Comparison of ENCODE assay signal across 8 mouse cellular contexts in genomic region chr4:43578376-43579204, GRCm38 (mm10). TPM values are rescaled to one million over a fixed set of nuclear protein-coding genes. Genes with fewer than 3 reads are reported as not detected.
DNase-seq lines count a peak whose midpoint lies in the region; ATAC-seq and TF ChIP-seq lines count a peak whose summit lies in the region.

Gene Rgp1 (plus strand): TSS chr4:43578715.
Gene Gba2 (minus strand): TSS chr4:43578873.

- H3K4me1 ChIP-seq in brown adipose tissue, adult 24 weeks (ENCODE audit: control insufficient read depth, insufficient read depth, insufficient read length, low read length) = peaks cover 6% of the 10 kb centered on the region; the same call in 1 of the 2 replicates
- H3K4me1 ChIP-seq in heart, embryonic 13.5 days = peaks cover 43% of the 10 kb centered on the region
- peaks cover 23% of the 10 kb centered on the region for H3K4me1 ChIP-seq in liver, embryonic 11.5 days (replicated peaks; ENCODE audit: control insufficient read depth, insufficient read depth, low read length)

- TF ChIP-seq POLR2A in myocyte (IDR thresholded peaks at IDR 0.05; ENCODE audit: insufficient read length, low read depth) = peak; percentile 81

- H3K4me3 ChIP-seq in brown adipose tissue, adult 24 weeks (ENCODE audit: insufficient read depth, low read depth, low read length) = peak within 1 kb of the TSS; percentile 85
- peak within 1 kb of the TSS; percentile 90 for H3K4me3 ChIP-seq in heart, embryonic 13.5 days
- H3K4me3 ChIP-seq in liver, embryonic 11.5 days (ENCODE audit: low read depth, low read length) = peak within 1 kb of the TSS; percentile 77
- peak within 1 kb of the TSS; percentile 77 for H3K4me3 ChIP-seq in myocyte

- H3K9ac ChIP-seq in heart, embryonic 13.5 days = peak within 1 kb of the TSS; percentile 95
- peak within 1 kb of the TSS; percentile 84 for H3K9ac ChIP-seq in liver, embryonic 11.5 days (ENCODE audit: low read depth, low read length)

- H3ac ChIP-seq in myocyte (ENCODE audit: control insufficient read depth, insufficient read length) = peak within 1 kb of the TSS; percentile 47

- peaks cover 44% of the 10 kb centered on the region for H3K36me3 ChIP-seq in heart, embryonic 13.5 days
- peaks cover 18% of the 10 kb centered on the region for H3K36me3 ChIP-seq in liver, embryonic 11.5 days (ENCODE audit: control insufficient read depth, insufficient read depth, low read length)
- H3K36me3 ChIP-seq in myocyte (ENCODE audit: control insufficient read depth, insufficient read depth) = peaks cover 13% of the 10 kb centered on the region

- no peaks in the 10 kb centered on the region for H3K9me3 ChIP-seq in heart, embryonic 13.5 days
- no peaks in the 10 kb centered on the region for H3K9me3 ChIP-seq in liver, embryonic 11.5 days (ENCODE audit: control insufficient read depth, low read length)

- H3K4me2 ChIP-seq in heart, embryonic 13.5 days = peak within 1 kb of the TSS; percentile 98
- peak within 1 kb of the TSS; percentile 99 for H3K4me2 ChIP-seq in liver, embryonic 11.5 days
- peak within 1 kb of the TSS; percentile 95 for H3K4me2 ChIP-seq in myocyte (ENCODE audit: low read depth)

- WGBS in heart, embryonic 13.5 days = under 1% methylated on average over 76 of the region's 76 CpGs
- WGBS in liver, embryonic 11.5 days = under 1% methylated on average over 76 of the region's 76 CpGs

- peak; percentile 92 for ATAC-seq in CD4-positive, CD25-positive, alpha-beta regulatory T cell, adult 4 months
- ATAC-seq in erythroid progenitor cell, adult 5-6 weeks (replicated peaks; ENCODE audit: low FRiP score, poor library complexity, severe bottlenecking) = peak; percentile 90
- ATAC-seq in heart, embryonic 13.5 days (ENCODE audit: extremely low read depth, insufficient number of reproducible peaks, low FRiP score, low TSS enrichment) = peak; percentile 88
- peak; percentile 99 for ATAC-seq in liver, embryonic 11.5 days (replicated peaks; ENCODE audit: low FRiP score)

- peaks cover 4% of the 10 kb centered on the region for H3K79me2 ChIP-seq in myocyte (ENCODE audit: control insufficient read depth, insufficient read depth)

- peak; percentile 93 for DNase-seq in kidney, postnatal 10 days
- peak; percentile 89 for DNase-seq in liver, embryonic 11.5 days (ENCODE audit: low spot score)
- DNase-seq in spleen, postnatal 4 days (ENCODE audit: low spot score in 2 of 2) = peak; percentile 92 to 95

- peak within 1 kb of the TSS; percentile 84 for H3K27ac ChIP-seq in brown adipose tissue, adult 24 weeks (replicated peaks; ENCODE audit: low read depth, low read length)
- peak within 1 kb of the TSS; percentile 93 for H3K27ac ChIP-seq in heart, embryonic 13.5 days (replicated peaks)
- peak within 1 kb of the TSS; percentile 78 for H3K27ac ChIP-seq in liver, embryonic 11.5 days (ENCODE audit: low read depth, low read length)

- H3K27me3 ChIP-seq in heart, embryonic 13.5 days (replicated peaks) = no peaks in the 10 kb centered on the region
- H3K27me3 ChIP-seq in liver, embryonic 11.5 days (replicated peaks; ENCODE audit: control insufficient read depth, insufficient read depth, low read length) = no peaks in the 10 kb centered on the region
- H3K27me3 ChIP-seq in myocyte (ENCODE audit: control insufficient read depth, insufficient read depth, insufficient read length) = no peaks in the 10 kb centered on the region

TF ChIP-seq in myocyte, 11 proteins besides CTCF, POLR2A, EP300 and RAD21:
- TF ChIP-seq SRF (IDR thresholded peaks at IDR 0.05; ENCODE audit: control insufficient read depth, insufficient read length, low read depth) (no peak), POLR2AphosphoS2 (IDR thresholded peaks at IDR 0.05; ENCODE audit: insufficient read length, low read depth) (peak; percentile 80)

RNA-seq across cellular contexts. Expression of gene Rgp1, which starts in this region (rescaled TPM):
- polyA plus RNA-seq in CD4-positive, CD25-positive, alpha-beta regulatory T cell, adult 4 months (2017; shearing (Covaris generic)) = 10 to 100 TPM in 1 of 2 experiments, 1 to 10 TPM in 1; 6.7 to 13.0 TPM
- polyA plus RNA-seq in brown adipose tissue, adult 24 weeks (2012; ENCODE audit: insufficient read depth, insufficient read length, missing spikeins) = 14.6 and 17.2 TPM in 2 replicates
- 29.2 and 31.0 TPM in 2 replicates for total RNA-seq in erythroid progenitor cell, adult 5-6 weeks (2015; ENCODE audit: low replicate concordance)
- 10.1 and 32.7 TPM in 2 replicates for total RNA-seq in erythroid progenitor cell, adult 5-6 weeks (2017; ENCODE audit: low replicate concordance)
- polyA plus RNA-seq in heart, embryonic 13.5 days (2015; fragmentation: Nextera tagmentation; extraction: Ambion mirVana) = 20.6 and 21.4 TPM in 2 replicates
- 18.4 and 22.9 TPM in 2 replicates for polyA plus RNA-seq in liver, embryonic 11.5 days (2014; fragmentation: Nextera tagmentation; extraction: Ambion mirVana)
- polyA plus RNA-seq in myocyte (2012; fragmentation: generic; extraction: Trizol) = 28.6 TPM

RNA-seq across cellular contexts. Expression of gene Gba2, which starts in this region (rescaled TPM):
- 10 to 100 TPM; 12.1 to 15.5 TPM for polyA plus RNA-seq in CD4-positive, CD25-positive, alpha-beta regulatory T cell, adult 4 months (2017; shearing (Covaris generic))
- polyA plus RNA-seq in brown adipose tissue, adult 24 weeks (2012; ENCODE audit: insufficient read depth, insufficient read length, missing spikeins) = 2.3 and 3.6 TPM in 2 replicates
- 22.3 and 28.1 TPM in 2 replicates for total RNA-seq in erythroid progenitor cell, adult 5-6 weeks (2015; ENCODE audit: low replicate concordance)
- total RNA-seq in erythroid progenitor cell, adult 5-6 weeks (2017; ENCODE audit: low replicate concordance) = 23.5 and 32.1 TPM in 2 replicates
- 20.3 and 22.4 TPM in 2 replicates for polyA plus RNA-seq in heart, embryonic 13.5 days (2015; fragmentation: Nextera tagmentation; extraction: Ambion mirVana)
- polyA plus RNA-seq in liver, embryonic 11.5 days (2014; fragmentation: Nextera tagmentation; extraction: Ambion mirVana) = 18.8 and 20.3 TPM in 2 replicates
- 5.9 TPM for polyA plus RNA-seq in myocyte (2012; fragmentation: generic; extraction: Trizol)

Comparison
In these comparisons a context has a peak if more than half of its experiments do, and no peak if none do; other contexts are left out.
1. Peak in every context shown above with its lines: DNase-seq, ATAC-seq, H3K4me3 ChIP-seq and H3K27ac ChIP-seq.